Mouse (Mus musculus): Measurements from ENCODE around the gene Pxk.

DNA sequence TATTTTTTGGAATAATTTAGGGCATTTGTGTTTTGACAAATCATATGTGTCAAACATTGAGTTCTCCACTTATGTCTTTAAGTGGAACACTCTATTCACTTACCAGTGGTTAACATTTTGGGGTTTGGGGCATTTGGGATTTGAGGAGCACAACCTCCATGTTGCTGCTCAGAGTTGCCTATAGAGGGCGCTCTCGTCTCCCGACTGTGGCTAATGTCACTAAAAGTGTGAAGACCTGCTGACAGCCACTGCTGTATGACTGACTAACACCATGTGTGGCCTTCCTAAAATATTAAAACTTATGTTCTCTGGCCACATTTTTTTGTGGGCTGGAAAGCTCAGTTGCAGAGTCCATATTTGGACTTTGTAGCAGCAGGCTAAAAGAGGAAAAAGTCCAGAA is 85.3 kb downstream of the Pxk start:
- TF ChIP-seq CTCF (IDR thresholded peaks at IDR 0.05; ENCODE audit: borderline replicate concordance, insufficient read depth, low read length) (no peak), POLR2A (IDR thresholded peaks at IDR 0.05; ENCODE audit: low read depth, low read length) (no peak)

Data from embryonic fibroblast, embryonic 13.5 days (primary cell).